Mouse (Mus musculus) small intestine, adult 2 months (tissue): ENCODE results near the gene Prelid1.

Experiments
- CTCF ChIP-seq: fragments of 200-500 bp; IDR thresholded peaks from 2 replicates; pipeline ENCODE4 v1.5.1; 2012; ENCODE audit warnings: low read depth, mild to moderate bottlenecking, control low read depth, inconsistent platforms, low read length, moderate library complexity, mixed read lengths; ENCODE audit not compliant: insufficient replicate concordance, insufficient read length; ENCODE audit errors: extremely low read depth
- POLR2A ChIP-seq: fragments of 200-500 bp; IDR thresholded peaks from 2 replicates; pipeline ENCODE4 v1.6.1; 2012; ENCODE audit warnings: low read depth, mild to moderate bottlenecking, control low read depth, inconsistent platforms, low read length, moderate library complexity

GRCm38 (mm10) chr13:55329683-55330566 lies 9.6 kb downstream of the Prelid1 start, which contains the start of gene Mxd3:
- no peak for TF ChIP-seq CTCF
- no peak for TF ChIP-seq POLR2A
